Mouse (Mus musculus) layer of hippocampus, adult 9-10 months (tissue): ENCODE results near the gene Qrsl1.
"Not testable (repeated sequence)": the region's sequence is repeated elsewhere in the genome, so short reads cannot be mapped to it uniquely, and the experiment has no call there.

Source experiments
- DNase-seq: peaks from one replicate; pipeline ENCODE4 v3.0.0; 2022; ENCODE audit warnings: low spot score

The Qrsl1 gene

DNA sequence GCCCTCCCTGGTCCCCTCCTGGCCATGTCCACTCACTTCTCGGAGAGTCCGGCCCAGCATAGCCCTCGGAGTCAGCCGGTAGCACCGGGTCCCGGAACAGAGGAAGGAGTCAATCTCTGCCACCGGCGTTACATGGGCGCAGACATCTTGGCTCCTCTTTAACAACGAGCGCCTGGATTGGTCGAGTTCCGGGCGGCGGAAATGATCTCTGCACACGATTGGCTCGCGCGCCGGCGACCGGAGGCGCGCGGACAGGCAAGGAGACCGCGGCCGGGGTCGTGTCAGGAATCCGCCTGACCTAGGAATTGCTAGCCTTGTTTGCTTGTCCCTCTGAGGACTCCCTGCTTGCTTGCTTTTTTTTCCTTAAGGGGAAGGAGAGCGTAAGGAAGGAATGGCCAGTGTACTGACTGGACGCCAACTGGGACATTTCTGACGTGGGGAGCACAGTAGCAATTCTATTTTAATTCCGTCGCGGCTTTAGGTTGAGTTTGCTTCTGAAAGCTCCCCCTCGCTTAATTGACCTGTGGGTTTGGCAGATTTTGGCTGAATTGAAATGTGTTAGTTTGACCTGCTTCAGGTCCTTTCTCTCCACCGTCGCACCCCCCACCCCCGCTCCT lies at the start of gene Qrsl1, which contains the start of gene Rtn4ip1:
TSS of gene Qrsl1 (minus strand) at position 168 of the 617 bp plus-strand sequence.
TSS of gene Rtn4ip1 (plus strand) at position 230 of the 617 bp plus-strand sequence.
- DNase-seq = peak; percentile 85

DNA sequence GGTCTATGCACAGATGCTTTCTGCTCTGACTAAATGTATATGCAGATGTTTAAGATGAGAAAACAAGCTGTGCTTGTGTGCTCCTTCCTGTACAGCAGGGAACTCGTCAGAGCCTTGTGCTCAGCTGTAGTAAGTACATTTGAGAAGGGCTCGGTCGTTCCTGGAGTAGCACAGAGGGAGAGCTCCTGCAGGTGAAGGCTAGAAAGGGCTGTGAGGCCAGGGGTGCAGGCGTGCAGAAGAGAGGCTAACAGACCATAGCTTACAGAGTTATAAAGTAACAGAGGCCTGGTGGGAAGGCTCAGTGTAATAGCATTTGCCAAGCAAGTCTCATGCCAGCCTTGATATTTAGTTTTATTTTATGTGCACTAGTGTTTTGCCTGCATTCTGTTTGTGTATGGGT lies 43.9 kb upstream of the Qrsl1 start:
- DNase-seq = no peak

DNA sequence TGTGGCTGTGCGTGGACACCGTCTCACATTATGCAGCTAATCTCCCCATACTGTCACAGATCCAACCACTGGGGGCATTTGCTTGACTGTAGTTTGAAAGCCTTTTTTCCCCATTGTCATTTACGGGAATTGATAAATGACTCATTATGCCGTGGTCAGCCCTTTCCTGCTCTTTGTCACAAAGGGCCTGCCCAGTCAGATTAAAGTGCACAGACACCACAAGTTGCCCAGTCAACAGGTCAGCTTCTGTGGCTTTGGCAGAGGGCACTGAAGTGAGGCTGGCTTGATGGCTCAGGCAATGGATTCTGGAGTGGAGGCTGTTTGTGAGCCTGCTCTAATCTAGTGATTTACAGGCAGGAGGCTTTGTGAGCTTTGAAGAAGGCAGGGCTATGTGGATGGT lies 42.2 kb upstream of the Qrsl1 start:
- no peak for DNase-seq

DNA sequence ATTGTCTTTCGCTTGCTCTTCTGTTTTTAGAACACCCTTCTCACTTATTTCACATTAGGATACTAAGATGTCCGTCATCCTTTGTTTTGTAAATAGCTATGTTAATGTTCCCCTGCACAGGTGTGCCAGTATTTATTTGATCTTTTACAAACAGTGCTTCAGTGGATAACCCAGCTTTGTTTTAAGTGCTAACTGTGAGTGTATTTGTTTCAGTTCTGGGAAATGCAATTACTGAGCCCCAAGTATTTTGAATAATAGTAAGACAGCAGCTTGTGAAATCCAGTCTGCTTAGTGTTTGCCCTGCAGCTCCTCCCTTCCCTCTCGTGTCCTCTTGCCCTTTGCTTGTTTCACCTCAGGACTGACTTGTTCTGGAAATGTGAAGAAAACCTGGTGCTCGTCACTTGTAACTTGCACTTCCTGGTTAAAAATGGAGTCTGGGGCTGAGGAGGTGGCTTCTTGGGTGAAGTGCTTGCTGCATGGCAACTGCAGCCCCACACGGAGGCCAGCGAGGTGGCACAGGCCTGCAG lies 37.7 kb upstream of the Qrsl1 start:
- DNase-seq = no peak

DNA sequence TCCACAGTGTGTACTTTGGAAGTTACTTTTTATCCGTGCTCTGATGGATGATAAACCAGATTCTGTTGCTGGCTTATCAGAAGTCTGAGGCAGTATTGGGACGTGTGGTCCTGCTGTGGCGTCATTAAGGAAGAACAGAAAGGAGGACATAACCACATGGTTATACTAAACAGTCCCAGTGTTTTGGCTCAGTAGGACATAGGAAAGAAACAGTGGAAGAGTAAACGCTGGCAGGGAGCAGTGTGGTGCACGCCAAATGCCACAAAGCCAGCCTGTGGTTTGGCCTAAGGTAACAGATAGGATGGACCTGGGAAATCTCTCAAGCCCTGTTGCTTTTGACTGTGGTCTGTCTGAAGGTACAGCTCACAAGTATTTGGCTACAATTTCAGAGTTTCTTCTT lies 27.1 kb upstream of the Qrsl1 start:
- no peak for DNase-seq

DNA sequence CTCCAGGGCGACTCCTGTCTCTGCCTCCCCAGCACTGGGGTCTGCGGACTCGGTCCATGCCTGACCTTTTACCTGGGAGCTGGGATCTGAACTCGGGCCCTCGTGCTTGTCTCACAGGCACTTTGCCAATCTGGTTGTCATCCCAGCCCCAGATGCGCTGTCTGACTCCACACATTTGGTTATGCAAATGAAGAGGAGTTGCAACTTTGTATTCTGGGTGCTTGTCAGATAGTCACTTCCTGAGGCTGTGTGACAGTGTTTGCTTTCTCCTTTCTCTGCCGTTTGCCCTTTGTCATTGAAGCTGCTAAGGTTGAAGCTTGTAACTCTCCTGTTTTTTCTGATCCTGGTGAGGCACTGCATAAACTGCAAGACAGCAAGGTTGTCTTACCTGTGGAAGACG lies 26.2 kb upstream of the Qrsl1 start:
- no peak for DNase-seq

DNA sequence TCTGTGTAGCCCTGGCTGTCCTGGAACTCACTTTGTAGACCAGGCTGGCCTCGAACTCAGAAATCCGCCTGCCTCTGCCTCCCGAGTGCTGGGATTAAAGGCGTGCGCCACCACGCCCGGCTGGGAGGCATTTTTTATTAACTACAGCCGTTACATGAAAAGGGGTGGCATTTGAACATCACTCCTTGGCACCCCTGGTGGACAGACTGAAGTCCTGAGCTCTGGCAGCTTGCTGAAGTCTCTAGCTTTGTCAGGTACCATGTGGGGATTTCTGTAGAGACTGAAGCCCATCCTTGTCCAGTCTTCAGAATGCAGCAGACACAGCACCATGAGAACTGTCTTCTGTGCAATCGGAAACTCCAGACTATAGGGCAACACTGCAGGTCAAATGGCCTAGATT lies 24.2 kb upstream of the Qrsl1 start:
- not testable (repeated sequence) for DNase-seq

DNA sequence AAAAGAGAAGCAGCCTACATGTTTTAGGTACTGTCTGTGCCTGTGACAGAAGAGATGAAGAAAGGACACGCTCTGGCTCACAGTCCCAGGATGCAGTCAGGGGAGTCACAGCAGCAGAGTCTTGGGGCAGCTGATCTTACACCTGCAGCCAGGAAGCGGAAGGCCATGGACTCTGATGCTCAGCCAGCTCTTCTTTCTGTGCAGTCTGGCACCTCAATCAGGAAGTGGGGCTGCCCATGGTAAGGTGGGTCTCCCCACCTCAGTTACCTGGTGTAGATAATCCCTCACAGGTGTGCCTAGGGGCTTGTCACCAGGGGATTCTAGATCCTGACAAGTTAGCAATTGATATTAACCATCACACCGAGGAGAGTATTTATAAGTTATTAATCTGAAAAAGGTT lies 21.6 kb upstream of the Qrsl1 start:
- no peak for DNase-seq

DNA sequence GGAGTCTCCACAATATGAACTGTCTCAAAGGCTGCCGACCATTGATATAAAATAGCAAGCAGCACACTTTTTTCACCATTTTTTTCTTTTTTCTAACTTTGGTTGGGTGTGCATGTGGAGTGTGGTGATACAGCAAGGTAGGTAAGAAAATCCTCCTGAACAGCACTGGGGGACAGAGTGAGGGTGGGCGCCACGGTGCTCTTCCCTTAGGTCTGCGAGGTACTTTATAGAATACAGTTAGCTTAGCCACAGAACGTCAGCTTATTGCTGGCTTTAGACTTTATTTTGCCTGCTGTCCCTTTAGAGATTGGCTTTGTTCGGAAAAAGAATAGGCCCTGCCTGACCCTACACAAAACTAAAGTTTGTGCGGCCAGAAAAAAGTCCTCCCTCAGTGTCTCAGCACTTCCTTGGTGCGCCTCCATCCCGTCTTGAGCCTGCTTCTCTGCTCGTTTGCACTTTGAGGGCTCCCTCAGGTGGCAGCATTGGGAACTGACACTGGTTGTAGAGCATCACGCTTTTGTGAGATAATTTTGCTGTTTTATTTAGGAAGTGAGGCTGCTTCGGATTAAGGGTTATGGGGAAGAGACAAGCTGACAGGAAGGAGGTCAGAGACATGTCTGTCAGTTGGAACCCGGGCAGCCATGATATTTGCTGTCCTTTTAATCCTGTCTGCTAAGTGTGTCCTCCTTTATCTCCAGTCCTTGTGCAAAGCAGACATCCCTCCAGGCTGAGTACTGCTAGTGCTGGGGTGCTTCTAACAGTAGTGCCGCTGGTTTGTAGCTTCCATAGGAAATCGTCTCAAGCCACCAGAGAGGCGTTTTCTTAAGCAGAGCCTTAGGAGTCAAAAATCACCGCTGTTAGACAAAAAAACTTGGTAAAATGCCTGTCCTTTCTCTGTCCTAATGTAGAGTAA lies 17.4 kb upstream of the Qrsl1 start:
- DNase-seq = peak; percentile 60

DNA sequence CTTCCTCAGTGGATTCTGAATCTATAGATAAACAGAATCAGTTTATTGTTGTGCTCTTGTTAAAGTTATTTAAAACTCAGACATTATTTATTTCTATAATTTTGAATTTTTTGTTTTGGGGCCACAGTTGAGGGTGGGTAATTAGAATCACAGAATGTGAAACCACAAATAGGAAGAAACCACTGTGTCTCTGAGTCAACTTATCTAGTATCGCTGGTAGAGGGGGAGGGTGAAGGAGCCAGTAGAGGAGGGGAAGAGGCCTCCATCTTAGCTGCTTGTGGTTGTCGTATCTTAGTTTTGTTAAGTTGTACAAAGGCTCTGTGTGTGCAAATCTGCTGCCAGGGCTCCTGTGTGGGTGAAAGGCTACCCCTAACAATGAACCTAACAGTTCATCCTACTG lies 15.2 kb upstream of the Qrsl1 start:
- DNase-seq = no peak

DNA sequence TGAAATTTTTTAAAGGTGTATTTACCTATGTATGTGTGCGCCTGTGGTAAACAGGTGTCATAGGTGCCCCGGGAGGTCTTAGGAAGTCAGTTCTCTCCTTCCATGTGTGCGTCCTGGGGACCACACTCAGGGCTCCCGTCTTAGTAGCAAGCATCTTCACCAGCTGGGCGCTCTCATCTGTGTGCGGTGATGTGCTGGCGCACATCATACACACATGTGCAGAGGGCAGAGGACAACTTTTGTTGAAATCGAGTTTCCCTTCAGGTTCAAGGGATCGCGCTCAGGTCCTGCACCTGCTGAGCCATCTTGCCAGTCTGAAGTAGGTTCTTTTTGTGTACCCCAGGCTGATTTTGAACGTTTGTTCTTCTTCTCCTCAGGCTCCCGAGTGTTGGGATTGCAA lies 14.6 kb upstream of the Qrsl1 start:
- DNase-seq = no peak

DNA sequence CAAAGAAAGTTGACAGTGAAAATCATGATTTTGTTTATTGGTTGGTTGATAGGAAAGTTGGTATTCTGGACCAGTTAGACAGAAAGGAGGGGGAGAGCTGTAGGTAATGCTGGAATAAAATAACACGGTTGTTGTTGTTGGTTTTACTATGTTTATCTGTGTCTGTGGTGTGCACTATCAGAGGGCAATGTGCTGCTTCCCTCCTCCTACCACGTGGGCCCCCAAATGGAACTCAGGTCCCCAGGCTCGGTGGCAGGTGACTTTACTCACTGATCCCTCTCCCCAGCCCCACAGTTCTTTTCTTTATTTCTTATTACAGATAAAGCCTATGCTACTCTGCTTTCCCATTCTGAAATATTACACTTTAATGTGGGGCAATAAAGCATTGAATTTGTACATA lies 10.7 kb upstream of the Qrsl1 start:
- DNase-seq = no peak

DNA sequence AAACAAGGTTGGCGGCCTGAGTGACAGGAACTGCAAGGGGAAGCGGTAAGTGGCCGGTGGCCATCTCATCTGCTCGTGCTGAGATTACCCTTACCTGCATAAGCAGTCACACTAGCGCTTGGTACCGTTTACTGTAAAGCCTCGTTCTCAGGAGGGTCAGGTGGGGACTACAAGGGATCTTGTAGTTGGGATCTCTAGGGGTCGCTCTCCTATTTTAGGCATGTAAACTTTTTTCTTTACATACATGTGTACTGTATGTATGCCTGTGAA lies 9.3 kb upstream of the Qrsl1 start:
- DNase-seq = no peak

DNA sequence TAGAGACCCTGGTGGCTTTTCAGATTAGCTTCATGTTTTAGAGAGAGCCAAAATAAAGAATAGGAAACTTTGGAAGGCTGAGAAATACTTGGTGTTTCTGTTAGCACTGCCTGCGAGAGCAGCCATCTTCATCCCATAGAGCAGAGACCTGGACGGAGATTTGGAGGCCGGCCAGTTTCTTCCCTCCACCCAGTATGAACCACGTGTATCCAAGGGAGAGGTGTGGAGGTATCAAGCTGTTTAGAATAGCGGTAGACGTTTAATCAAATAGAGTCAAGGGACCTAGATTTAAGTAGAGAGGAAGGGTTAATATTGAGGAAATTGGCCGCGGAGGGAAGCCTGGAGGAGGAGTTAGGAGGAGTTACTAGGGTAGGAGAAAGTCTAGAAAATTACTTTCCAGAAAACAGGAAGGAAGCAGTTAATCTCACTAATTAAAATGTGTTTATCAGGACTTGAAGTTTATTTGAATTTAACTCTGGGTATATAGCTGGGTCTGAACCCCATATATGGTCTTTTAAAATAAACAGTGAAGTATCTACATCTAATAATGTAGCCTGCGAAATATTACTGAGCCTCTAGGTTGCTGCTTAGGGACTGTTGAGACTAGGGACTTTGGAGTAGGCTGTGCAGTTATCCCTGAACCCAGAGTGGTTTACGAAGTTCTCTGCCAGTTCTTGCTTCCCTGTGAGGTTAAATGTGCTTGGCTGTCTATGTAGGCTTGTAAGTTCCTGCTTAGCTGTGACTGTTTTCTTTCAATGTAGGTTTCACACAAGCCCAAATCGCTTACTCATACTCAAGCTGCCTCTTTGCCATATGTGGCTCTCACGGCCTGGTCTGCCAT lies 8.7 kb upstream of the Qrsl1 start:
- no peak for DNase-seq

DNA sequence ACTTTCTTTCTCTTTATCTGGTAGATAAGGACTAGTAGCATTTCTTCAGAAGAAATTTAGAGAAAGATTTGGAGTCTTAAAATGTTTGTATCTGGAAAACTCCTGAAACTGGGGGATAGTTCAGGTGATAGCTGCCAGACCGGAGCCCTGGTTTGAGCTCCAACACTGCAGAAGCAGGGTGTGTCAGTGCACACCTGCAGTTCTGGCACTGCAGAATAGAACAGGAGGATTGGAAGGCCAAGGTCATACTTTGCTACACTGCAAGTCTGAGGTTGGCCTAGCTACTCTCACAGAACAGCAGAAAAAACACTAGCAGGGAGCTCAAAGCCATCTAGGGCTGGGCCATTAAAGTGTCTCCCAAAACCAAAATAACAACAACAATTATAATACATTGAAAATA lies 3.0 kb upstream of the Qrsl1 start:
- DNase-seq = no peak

DNA sequence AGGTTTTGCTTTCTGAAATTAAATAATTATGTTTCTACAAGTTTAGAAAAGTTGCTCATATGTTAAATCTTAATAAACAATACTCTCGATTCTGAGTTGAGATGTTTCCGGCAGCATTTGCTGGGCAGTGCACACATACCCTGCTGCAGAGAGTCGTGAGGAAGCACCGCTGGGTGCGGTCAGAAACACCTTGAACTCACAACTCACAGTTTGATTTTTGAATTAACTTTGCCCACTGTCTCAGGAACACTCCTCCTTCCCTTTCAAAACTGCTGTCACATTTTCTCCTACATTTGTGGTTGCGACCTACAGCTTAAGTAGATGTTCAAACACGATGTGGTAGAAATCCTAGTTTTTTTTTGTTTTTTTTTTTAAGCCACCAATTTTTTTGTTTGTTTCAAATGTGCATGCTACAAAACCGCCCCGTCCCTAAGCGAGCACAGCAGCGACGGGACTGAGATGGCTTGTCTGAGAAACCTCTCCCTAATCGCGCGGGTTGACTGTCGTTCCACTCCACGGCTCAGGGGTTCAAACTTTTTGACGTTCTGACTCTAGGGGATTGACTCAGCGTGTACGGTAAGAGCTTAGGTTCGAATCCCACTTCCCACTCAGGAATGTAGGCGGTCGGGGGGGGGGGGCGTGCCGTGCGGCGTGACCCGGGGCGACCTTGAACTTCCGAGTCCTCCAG lies 518 bp downstream of the Qrsl1 start:
- no peak for DNase-seq

DNA sequence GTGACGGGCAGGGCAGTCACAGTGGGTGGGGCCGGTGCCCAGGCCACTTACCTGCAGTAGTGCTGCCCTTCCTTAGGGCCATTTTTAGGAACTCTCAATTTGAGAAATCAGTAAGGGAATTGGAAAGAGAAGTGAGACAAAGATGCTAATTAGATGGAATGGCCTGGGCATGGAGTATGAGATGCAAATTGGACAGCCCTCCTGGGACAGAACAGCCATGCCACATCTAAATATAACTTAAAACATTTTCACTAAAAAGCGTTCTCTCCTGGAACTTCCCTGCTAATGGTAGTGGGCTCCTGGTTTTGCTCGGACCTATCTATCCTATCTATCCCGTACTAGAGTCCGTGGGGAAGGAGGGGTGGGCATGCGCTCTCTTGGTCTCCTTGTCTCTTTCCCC lies 3.3 kb downstream of the Qrsl1 start:
- no peak for DNase-seq

DNA sequence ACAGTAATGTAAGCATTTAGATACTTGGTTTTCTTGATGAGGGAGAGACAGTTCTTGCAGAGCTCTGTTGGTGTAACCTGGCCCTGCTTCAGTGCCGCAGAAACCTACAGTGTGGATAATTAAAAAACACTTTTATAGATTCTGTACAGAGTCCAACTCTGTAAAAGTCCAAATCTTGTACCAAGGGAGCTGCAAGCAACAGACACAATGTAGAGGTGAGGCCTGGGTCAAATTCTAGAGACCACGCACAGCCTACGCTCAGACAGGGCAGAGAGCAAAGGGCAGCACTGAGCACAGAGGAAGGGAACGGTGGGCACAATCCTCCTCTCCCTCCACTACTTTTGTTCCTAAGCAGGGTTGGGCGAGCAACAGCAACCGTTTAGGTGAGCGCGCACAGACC lies 5.5 kb downstream of the Qrsl1 start:
- DNase-seq = no peak

DNA sequence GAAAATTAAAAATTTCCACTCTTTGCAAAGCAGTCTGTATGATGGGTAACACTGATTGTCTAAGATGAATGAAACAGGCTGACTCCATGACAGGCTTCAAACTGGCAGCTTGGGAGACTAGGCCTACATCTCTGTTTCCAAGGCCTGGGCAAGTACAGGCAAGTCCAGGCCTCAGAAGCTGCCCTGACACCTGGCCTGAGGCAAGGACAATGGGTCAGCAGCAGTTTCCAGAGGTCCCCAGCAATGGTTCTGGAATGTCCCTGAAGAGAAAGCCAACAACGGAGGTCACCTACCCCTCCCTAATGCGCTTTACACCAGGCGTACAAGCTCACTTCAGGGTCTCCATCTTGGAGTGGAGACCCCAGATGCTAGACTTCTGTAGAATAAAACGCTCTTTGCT lies 8.6 kb downstream of the Qrsl1 start:
- DNase-seq = no peak

DNA sequence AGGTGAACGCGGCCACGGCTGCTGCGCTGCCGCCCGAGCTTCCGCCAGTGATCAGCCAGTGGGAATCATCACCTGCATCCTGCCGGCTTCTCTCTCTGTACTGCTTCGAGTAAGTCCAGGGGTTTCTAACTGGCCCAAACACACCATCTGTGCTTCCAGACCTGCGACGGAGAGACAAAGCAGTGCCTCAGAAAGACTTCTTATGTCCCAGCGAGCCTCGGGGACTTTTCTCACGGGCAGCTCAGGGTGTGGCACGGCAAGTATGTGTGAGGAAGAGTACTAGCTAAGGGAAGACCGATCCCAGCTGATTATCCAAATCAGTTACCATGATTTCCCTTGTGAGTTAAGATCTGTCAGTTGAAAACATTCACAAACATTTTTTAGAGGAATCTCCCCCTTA lies 12.6 kb downstream of the Qrsl1 start:
- DNase-seq = no peak

DNA sequence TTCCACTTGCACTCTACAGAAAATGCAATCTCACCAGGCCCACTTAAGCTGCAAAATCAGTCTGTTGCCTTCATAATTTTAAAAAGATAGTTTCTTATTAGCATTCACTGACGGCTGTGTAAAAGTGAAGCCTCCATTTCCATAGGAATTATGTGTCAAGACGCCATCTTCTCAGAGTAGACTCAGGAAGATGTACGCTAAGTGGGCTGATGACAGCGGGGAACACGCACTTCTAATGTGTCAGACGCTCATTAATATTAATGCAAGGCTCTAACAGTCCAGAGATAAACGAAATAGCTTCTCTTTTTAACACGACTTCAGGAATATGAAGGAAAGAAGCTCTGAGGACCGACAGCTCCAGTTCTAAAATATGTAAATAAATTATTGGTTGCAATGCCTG lies 13.9 kb downstream of the Qrsl1 start:
- DNase-seq = no peak

DNA sequence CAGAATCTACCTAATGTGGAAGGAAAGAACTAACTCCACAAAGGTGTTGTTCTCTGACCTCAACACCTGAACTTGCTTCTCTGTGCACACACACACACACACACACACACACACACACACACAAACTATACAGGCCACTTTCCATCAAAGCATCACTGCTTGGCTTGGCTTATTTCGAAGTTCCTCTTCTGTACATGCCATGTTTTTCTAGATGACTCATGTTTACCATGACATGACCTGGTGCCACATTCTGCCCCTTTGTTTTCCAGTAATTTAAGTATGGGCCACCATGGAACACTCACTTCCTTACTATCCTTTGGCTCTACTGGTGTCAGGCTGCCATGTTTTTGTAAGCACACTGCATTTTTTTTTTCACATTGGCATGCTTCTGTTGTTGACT lies 30.1 kb downstream of the Qrsl1 start:
- no peak for DNase-seq
